Mouse (Mus musculus) MEL (cell line): Measurements from ENCODE around the gene Gm20388.

ENCODE experiments used
- BHLHE40 ChIP-seq: IDR thresholded peaks from 2 replicates; pipeline ENCODE4 v1.6.1; 2012; ENCODE audit warnings: low read depth, mild to moderate bottlenecking, inconsistent platforms, low read length, improper control_type of control experiment, borderline replicate concordance
- CTCF ChIP-seq, 3 experiments: IDR thresholded peaks in 2 of 3; conservative IDR thresholded peaks in 1 of 3; 2 replicates each; pipeline ENCODE4 v1.5.1; 2011 to 2012; ENCODE audit warnings: low read length in 3 of 3, low read depth in 2 of 3, mild to moderate bottlenecking in 2 of 3, improper control_type of control experiment in 1 of 3, inconsistent platforms in 1 of 3, mixed read lengths in 1 of 3, moderate library complexity in 1 of 3; ENCODE audit not compliant: control insufficient read depth in 1 of 3, insufficient read depth in 1 of 3, poor library complexity in 1 of 3, severe bottlenecking in 1 of 3
- E2F4 ChIP-seq: IDR thresholded peaks from 2 replicates; pipeline ENCODE4 v1.6.1; 2011; ENCODE audit warnings: low read depth, low read length, improper control_type of control experiment, borderline replicate concordance
- EP300 ChIP-seq, 2 experiments: IDR thresholded peaks; 2 replicates each; pipeline ENCODE4 v1.6.1; 2011; ENCODE audit warnings: improper control_type of control experiment in 2 of 2, low read length in 2 of 2, low read depth in 1 of 2, mild to moderate bottlenecking in 1 of 2
- HCFC1 ChIP-seq: IDR thresholded peaks from 2 replicates; pipeline ENCODE4 v1.6.1; 2012; ENCODE audit warnings: low read depth, mild to moderate bottlenecking, inconsistent platforms, low read length, improper control_type of control experiment, moderate library complexity
- MYB ChIP-seq: IDR thresholded peaks from 2 replicates; pipeline ENCODE4 v1.6.1; 2011; ENCODE audit warnings: mild to moderate bottlenecking, low read depth, low read length, improper control_type of control experiment
- MYC ChIP-seq: IDR thresholded peaks from 2 replicates; pipeline ENCODE4 v1.6.1; 2011; ENCODE audit warnings: low read depth, mild to moderate bottlenecking, low read length, improper control_type of control experiment, moderate library complexity
- POLR2A ChIP-seq, 2 experiments: IDR thresholded peaks; 2 replicates each; pipeline ENCODE4 v1.6.1; 2011 to 2012; ENCODE audit warnings: low read length in 2 of 2, mild to moderate bottlenecking in 2 of 2, control low read depth in 1 of 2, improper control_type of control experiment in 1 of 2, low read depth in 1 of 2, moderate library complexity in 1 of 2; ENCODE audit not compliant: control insufficient read depth in 1 of 2, insufficient read depth in 1 of 2, poor library complexity in 1 of 2
- POLR2AphosphoS5 ChIP-seq: IDR thresholded peaks from 2 replicates; pipeline ENCODE4 v1.6.1; 2012; ENCODE audit warnings: low read depth, borderline replicate concordance, mild to moderate bottlenecking, inconsistent platforms, low read length, moderate library complexity, mixed read lengths
- TBP ChIP-seq: IDR thresholded peaks from 2 replicates; pipeline ENCODE4 v1.8.0; 2011; ENCODE audit warnings: low read depth, low read length, improper control_type of control experiment
- UBTF ChIP-seq: IDR thresholded peaks from 2 replicates; pipeline ENCODE4 v1.6.1; 2012; ENCODE audit warnings: low read depth, mild to moderate bottlenecking, inconsistent platforms, low read length, improper control_type of control experiment, moderate library complexity, borderline replicate concordance; ENCODE audit not compliant: insufficient read depth
- USF2 ChIP-seq, 2 experiments: IDR thresholded peaks; 2 replicates each; pipeline ENCODE4 v1.6.1; 2011 to 2012; ENCODE audit warnings: improper control_type of control experiment in 2 of 2, low read length in 2 of 2, borderline replicate concordance in 1 of 2, inconsistent platforms in 1 of 2, low read depth in 1 of 2, mild to moderate bottlenecking in 1 of 2; ENCODE audit not compliant: insufficient read depth in 1 of 2

GRCm38 (mm10) chr8:123845991-123846390 is 3935.3 kb downstream of the Gm20388 start:
- no peak for TF ChIP-seq POLR2AphosphoS5
- TF ChIP-seq TBP, result no peak
- no peak for TF ChIP-seq CTCF (IDR thresholded peaks at IDR 0.05 in 2 of 3, conservative IDR thresholded peaks at IDR 0.05 in 1 of 3; ENCODE audit: control insufficient read depth in 1 of 3, insufficient read depth in 1 of 3, low read depth in 2 of 3, low read length in 3 of 3, poor library complexity in 1 of 3, severe bottlenecking in 1 of 3)
- TF ChIP-seq E2F4, result no peak
- no peak for TF ChIP-seq BHLHE40
- TF ChIP-seq UBTF, result no peak
- no peak for TF ChIP-seq USF2 (IDR thresholded peaks at IDR 0.05; ENCODE audit: borderline replicate concordance in 1 of 2, insufficient read depth in 1 of 2, low read depth in 1 of 2, low read length in 2 of 2)
- TF ChIP-seq EP300 (IDR thresholded peaks at IDR 0.05; ENCODE audit: low read depth in 1 of 2, low read length in 2 of 2), result no peak
- TF ChIP-seq HCFC1, result no peak
- TF ChIP-seq MYB, result no peak
- no peak for TF ChIP-seq POLR2A (IDR thresholded peaks at IDR 0.05; ENCODE audit: control insufficient read depth in 1 of 2, insufficient read depth in 1 of 2, low read depth in 1 of 2, low read length in 2 of 2, poor library complexity in 1 of 2)
- no peak for TF ChIP-seq MYC
